Mouse (Mus musculus): ENCODE data around the gene Gm5935.
"Not testable (repeated sequence)": the region's sequence is repeated elsewhere in the genome, so short reads cannot be mapped to it uniquely, and the experiment has no call there.

The Gm5935 gene

GRCm38 (mm10) chrX:24775064-24775463 lies at the start of gene Gm5935:
TSS of gene Gm5935 (minus strand) at chrX:24775164.
- not testable (repeated sequence) for DNase-seq (ENCODE audit: low spot score in 2 of 2)
